Comparison of ENCODE assay signal across 23 mouse cellular contexts in genomic region chr6:112463331-112463730, GRCm38 (mm10). TPM values are rescaled to one million over a fixed set of nuclear protein-coding genes. Genes with fewer than 3 reads are reported as not detected.
DNase-seq lines count a peak whose midpoint lies in the region; ATAC-seq and TF ChIP-seq lines count a peak whose summit lies in the region.
"Had no signal": no experiment of that assay in that cellular context is flagged by ENCODE, and none has a peak within 500 bp of the region (broad histone marks: within the 10 kb centered on the region; RNA-seq: fewer than 3 reads in every experiment).

No protein-coding gene starts in this region.

- no peak overlapping the region for H3K4me2 ChIP-seq in heart, embryonic 12.5 days
- H3K4me2 ChIP-seq in heart, embryonic 14.5 days (ENCODE audit: low read length), result peak overlapping the region; percentile 77; the same call in 1 of the 2 replicates
- no peak overlapping the region for H3K4me2 ChIP-seq in liver, embryonic 12.5 days
- no peak overlapping the region for H3K4me2 ChIP-seq in lung, postnatal 0 days (replicated peaks; ENCODE audit: low read depth, low read length)
- H3K4me2 ChIP-seq: kidney, embryonic 15.5 days; limb, embryonic 13.5 days; lung, embryonic 15.5 days; midbrain, embryonic 13.5 days; neural tube, embryonic 13.5 days had no signal

- H3K9me3 ChIP-seq in heart, embryonic 12.5 days (replicated peaks), result no peaks in the 10 kb centered on the region
- H3K9me3 ChIP-seq in heart, embryonic 14.5 days (ENCODE audit: control insufficient read depth, low read length), result no peaks in the 10 kb centered on the region
- no peaks in the 10 kb centered on the region for H3K9me3 ChIP-seq in liver, embryonic 12.5 days (replicated peaks)
- H3K9me3 ChIP-seq in lung, postnatal 0 days (ENCODE audit: low read length), result no peaks in the 10 kb centered on the region
- H3K9me3 ChIP-seq: kidney, embryonic 15.5 days; limb, embryonic 13.5 days; lung, embryonic 15.5 days; midbrain, embryonic 13.5 days; neural tube, embryonic 13.5 days had no signal

- DNase-seq in heart, adult 11 months, result peak; percentile 95
- peak; percentile 36 to 37 for DNase-seq in heart, postnatal 36 days
- no peak for DNase-seq in adrenal gland, postnatal 25 days
- no peak for DNase-seq in lung, postnatal 0 days (ENCODE audit: low spot score)
- DNase-seq: adrenal gland, postnatal 36 days; B cell, adult 2 months; cerebellum, adult 11-12 months; cerebellum, postnatal 36 days; spleen, adult 18-20 months; thymus, postnatal 36 days had no signal

- no peaks in the 10 kb centered on the region for H3K27me3 ChIP-seq in heart, embryonic 12.5 days (replicated peaks)
- no peaks in the 10 kb centered on the region for H3K27me3 ChIP-seq in heart, embryonic 14.5 days (ENCODE audit: control insufficient read depth, insufficient read depth, low read length)
- no peaks in the 10 kb centered on the region for H3K27me3 ChIP-seq in liver, embryonic 12.5 days (replicated peaks)
- no peaks in the 10 kb centered on the region for H3K27me3 ChIP-seq in lung, postnatal 0 days (replicated peaks; ENCODE audit: insufficient read depth, low read length)
- H3K27me3 ChIP-seq: kidney, embryonic 15.5 days; limb, embryonic 13.5 days; lung, embryonic 15.5 days; midbrain, embryonic 13.5 days; neural tube, embryonic 13.5 days had no signal

- no peak overlapping the region for H3K27ac ChIP-seq in heart, embryonic 12.5 days (ENCODE audit: poor library complexity, severe bottlenecking)
- H3K27ac ChIP-seq in heart, embryonic 14.5 days (replicated peaks in 1 of 2; ENCODE audit: control insufficient read depth in 1 of 2, insufficient read depth in 1 of 2, low read depth in 2 of 2, low read length in 2 of 2), result no peak overlapping the region
- H3K27ac ChIP-seq in liver, embryonic 12.5 days, result no peak overlapping the region
- no peak overlapping the region for H3K27ac ChIP-seq in lung, postnatal 0 days (ENCODE audit: low read length)
- H3K27ac ChIP-seq: kidney, embryonic 15.5 days; limb, embryonic 13.5 days; liver, embryonic 14.5 days; lung, embryonic 15.5 days; midbrain, embryonic 13.5 days; neural tube, embryonic 13.5 days had no signal

- no peaks in the 10 kb centered on the region for H3K36me3 ChIP-seq in heart, embryonic 12.5 days
- peaks cover 24% of the 10 kb centered on the region for H3K36me3 ChIP-seq in heart, embryonic 14.5 days (ENCODE audit: control insufficient read depth, insufficient read depth, low read length)
- no peaks in the 10 kb centered on the region for H3K36me3 ChIP-seq in liver, embryonic 12.5 days
- H3K36me3 ChIP-seq in lung, postnatal 0 days (ENCODE audit: insufficient read depth, low read length), result no peaks in the 10 kb centered on the region
- H3K36me3 ChIP-seq: kidney, embryonic 15.5 days; limb, embryonic 13.5 days; lung, embryonic 15.5 days; midbrain, embryonic 13.5 days; neural tube, embryonic 13.5 days had no signal

- intact Hi-C loops in heart, postnatal 36 days (cut with DNase I), result no loop called here

- 76% methylated on average over 6 of the region's 6 CpGs for WGBS in heart, embryonic 12.5 days
- WGBS in heart, embryonic 14.5 days, result 76% methylated on average over 6 of the region's 6 CpGs
- 63% methylated on average over 6 of the region's 6 CpGs for WGBS in liver, embryonic 12.5 days (ENCODE audit: insufficient replicate concordance)
- 73% methylated on average over 6 of the region's 6 CpGs for WGBS in lung, postnatal 0 days

- peaks cover 32% of the 10 kb centered on the region for H3K4me1 ChIP-seq in heart, embryonic 12.5 days (replicated peaks)
- peaks cover 28 to 49% of the 10 kb centered on the region in 2 experiments for H3K4me1 ChIP-seq in heart, embryonic 14.5 days (ENCODE audit: control insufficient read depth in 2 of 2, insufficient read depth in 2 of 2, low read length in 2 of 2)
- H3K4me1 ChIP-seq in liver, embryonic 12.5 days, result no peaks in the 10 kb centered on the region
- 0 out of 2 replicates have a peak, but pooled peaks cover 3% of the 10 kb centered on the region for H3K4me1 ChIP-seq in lung, postnatal 0 days (ENCODE audit: insufficient read depth, low read depth, low read length)
- H3K4me1 ChIP-seq: midbrain, embryonic 13.5 days; neural tube, embryonic 13.5 days had no signal

- no peak overlapping the region for H3K4me3 ChIP-seq in heart, embryonic 12.5 days
- H3K4me3 ChIP-seq in heart, embryonic 14.5 days (ENCODE audit: control insufficient read depth in 1 of 2, insufficient read depth in 1 of 2, low read depth in 1 of 2, low read length in 2 of 2), result no peak overlapping the region
- H3K4me3 ChIP-seq in liver, embryonic 12.5 days, result no peak overlapping the region
- no peak overlapping the region for H3K4me3 ChIP-seq in lung, postnatal 0 days (ENCODE audit: low read depth, low read length)
- H3K4me3 ChIP-seq: kidney, embryonic 15.5 days; limb, embryonic 13.5 days; lung, embryonic 15.5 days; midbrain, embryonic 13.5 days; neural tube, embryonic 13.5 days had no signal

- TF ChIP-seq EP300 in lung, postnatal 0 days (IDR thresholded peaks at IDR 0.05), result no peak

- no peak for TF ChIP-seq CTCF in lung, postnatal 0 days (IDR thresholded peaks at IDR 0.05)

- no peak for ATAC-seq in heart, embryonic 12.5 days (ENCODE audit: insufficient number of reproducible peaks, low FRiP score)
- ATAC-seq in heart, embryonic 14.5 days (ENCODE audit: insufficient number of reproducible peaks, insufficient read depth, low FRiP score, low read depth), result no peak
- ATAC-seq in liver, embryonic 12.5 days, result no peak
- ATAC-seq in lung, postnatal 0 days, result no peak
- ATAC-seq: hindbrain, embryonic 16.5 days; intestine, embryonic 16.5 days had no signal

- H3K9ac ChIP-seq in heart, embryonic 12.5 days, result no peak overlapping the region
- peak overlapping the region; percentile 35; the same call in 1 of the 2 replicates for H3K9ac ChIP-seq in heart, embryonic 14.5 days (ENCODE audit: low read length)
- H3K9ac ChIP-seq in liver, embryonic 12.5 days, result no peak overlapping the region
- no peak overlapping the region for H3K9ac ChIP-seq in lung, postnatal 0 days (replicated peaks; ENCODE audit: low read depth)
- H3K9ac ChIP-seq: kidney, embryonic 15.5 days; limb, embryonic 13.5 days; liver, embryonic 14.5 days; lung, embryonic 15.5 days; midbrain, embryonic 13.5 days; neural tube, embryonic 13.5 days had no signal

RNA-seq across cellular contexts. Expression of gene Cav3, which starts 4.0 kb away (rescaled TPM):
- 61.3 and 63.8 TPM in 2 replicates for polyA plus RNA-seq in heart, embryonic 12.5 days (2016; fragmentation: Nextera tagmentation; extraction: Ambion mirVana)
- polyA plus RNA-seq in heart, embryonic 14.5 days (2014; fragmentation: Nextera tagmentation; extraction: Ambion mirVana), result 108 and 116 TPM in 2 replicates
- 100 to 1,000 TPM in 1 of 2 experiments, 10 to 100 TPM in 1; 92.9 to 101 TPM for total RNA-seq in heart, postnatal 36 days (2021)
- polyA plus RNA-seq in liver, embryonic 12.5 days (2016; fragmentation: Nextera tagmentation; extraction: Ambion mirVana), result 0.17 TPM in 1 of 2 replicates, not detected in the other
- not detected in 2 replicates for total RNA-seq in adrenal gland, postnatal 25 days (2021)
- polyA plus RNA-seq in lung, postnatal 0 days (2015; fragmentation: Nextera tagmentation; extraction: Ambion mirVana), result 2.5 and 3.7 TPM in 2 replicates
- total RNA-seq: adrenal gland, postnatal 36 days; hematopoietic stem cell, adult 5-6 weeks had no signal
- polyA plus RNA-seq: forebrain, embryonic 11.5 days; hindbrain, embryonic 16.5 days; liver, embryonic 14.5 days; midbrain, embryonic 13.5 days had no signal

RNA-seq across cellular contexts. Expression of gene Oxtr, which starts 26.4 kb away (rescaled TPM):
- 0.10 TPM in 2 replicates for polyA plus RNA-seq in heart, embryonic 12.5 days (2016; fragmentation: Nextera tagmentation; extraction: Ambion mirVana)
- 0.35 and 0.47 TPM in 2 replicates for polyA plus RNA-seq in heart, embryonic 14.5 days (2014; fragmentation: Nextera tagmentation; extraction: Ambion mirVana)
- total RNA-seq in heart, postnatal 36 days (2021), result under 1 TPM; 0.22 to 0.30 TPM
- polyA plus RNA-seq in liver, embryonic 12.5 days (2016; fragmentation: Nextera tagmentation; extraction: Ambion mirVana), result not detected in 2 replicates
- total RNA-seq in adrenal gland, postnatal 25 days (2021), result 292 and 436 TPM in 2 replicates
- 0.04 and 0.05 TPM in 2 replicates for polyA plus RNA-seq in lung, postnatal 0 days (2015; fragmentation: Nextera tagmentation; extraction: Ambion mirVana)
- total RNA-seq: hematopoietic stem cell, adult 5-6 weeks had no signal

Comparison
In these comparisons a context has a peak if more than half of its experiments do, and no peak if none do; other contexts are left out.
1. DNase-seq: peak in heart, adult 11 months (single experiment) and heart, postnatal 36 days (2 of 2); none in adrenal gland, postnatal 25 days (single experiment) and lung, postnatal 0 days (single experiment).
2. RNA of gene Cav3, which starts 4.0 kb away (polyA plus RNA-seq): 108 to 116 TPM in heart, embryonic 14.5 days and 61.3 to 63.8 TPM in heart, embryonic 12.5 days; 2.5 to 3.7 TPM in lung, postnatal 0 days and 0.17 TPM in liver, embryonic 12.5 days; every median in the first group is over 10 times any median in the second.